Mouse (Mus musculus): ENCODE measurements around the gene Fabp6.

Fabp6 gene

GRCm38 (mm10) chr11:43589530-43590072 is 11.7 kb downstream of the Fabp6 start:
- no peak for DNase-seq (ENCODE audit: low spot score)

- peak; percentile 70 for DNase-seq (ENCODE audit: low spot score)
These were observed 14.8 kb downstream of the Fabp6 start, which contains the start of gene 4933415A04Rik for GRCm38 (mm10) chr11:43586324-43587090. TSS of gene 4933415A04Rik (plus strand) at chr11:43587040.

- no peak for DNase-seq (ENCODE audit: low spot score)
These were observed 15.9 kb downstream of the Fabp6 start for GRCm38 (mm10) chr11:43585211-43586005.

- DNase-seq (ENCODE audit: low spot score), result no peak
These were observed 23.4 kb downstream of the Fabp6 start for GRCm38 (mm10) chr11:43577713-43578478.

GRCm38 (mm10) chr11:43575376-43576151 is 25.8 kb downstream of the Fabp6 start:
- DNase-seq (ENCODE audit: low spot score), result no peak

- no peak for DNase-seq (ENCODE audit: low spot score)
These were observed 26.3 kb downstream of the Fabp6 start for GRCm38 (mm10) chr11:43575061-43575375.

- peak; percentile 25 for DNase-seq (ENCODE audit: low spot score)
These were observed 31.7 kb downstream of the Fabp6 start for GRCm38 (mm10) chr11:43569595-43569994.

GRCm38 (mm10) chr11:43569188-43569587 is 32.2 kb downstream of the Fabp6 start:
- no peak for DNase-seq (ENCODE audit: low spot score)

GRCm38 (mm10) chr11:43568263-43568662 is 33.1 kb downstream of the Fabp6 start:
- DNase-seq (ENCODE audit: low spot score), result no peak

- no peak for DNase-seq (ENCODE audit: low spot score)
These were observed 34.6 kb downstream of the Fabp6 start for GRCm38 (mm10) chr11:43566696-43567095.

- no peak for DNase-seq (ENCODE audit: low spot score)
These were observed 35.5 kb downstream of the Fabp6 start for GRCm38 (mm10) chr11:43565852-43566251.

GRCm38 (mm10) chr11:43565414-43565813 is 35.9 kb downstream of the Fabp6 start:
- DNase-seq (ENCODE audit: low spot score), result no peak

GRCm38 (mm10) chr11:43563654-43564244 is 37.6 kb downstream of the Fabp6 start:
- DNase-seq (ENCODE audit: low spot score), result no peak

GRCm38 (mm10) chr11:43559515-43560292 is 41.6 kb downstream of the Fabp6 start:
- DNase-seq (ENCODE audit: low spot score), result no peak

- no peak for DNase-seq (ENCODE audit: low spot score)
These were observed 44.8 kb downstream of the Fabp6 start for GRCm38 (mm10) chr11:43556538-43556937.

GRCm38 (mm10) chr11:43552675-43553074 is 48.7 kb downstream of the Fabp6 start:
- no peak for DNase-seq (ENCODE audit: low spot score)

GRCm38 (mm10) chr11:43551756-43552155 is 49.6 kb downstream of the Fabp6 start:
- no peak for DNase-seq (ENCODE audit: low spot score)

GRCm38 (mm10) chr11:43549701-43550100 is 51.6 kb downstream of the Fabp6 start:
- DNase-seq (ENCODE audit: low spot score), result peak; percentile 15

- DNase-seq (ENCODE audit: low spot score), result no peak
These were observed 52.5 kb downstream of the Fabp6 start for GRCm38 (mm10) chr11:43548657-43549435.

All from ovary, postnatal 14 days (tissue).